Mouse (Mus musculus): Measurements from ENCODE around the gene Acss2. TPM values are rescaled to one million over a fixed set of nuclear protein-coding genes. Genes with fewer than 3 reads are reported as not detected.
"Not testable (repeated sequence)": the region's sequence is repeated elsewhere in the genome, so short reads cannot be mapped to it uniquely, and the experiment has no call there.

Acss2 gene
- polyA plus RNA-seq, 1 experiment from 2014 or later: 20.6 TPM

GRCm38 (mm10) chr2:155524378-155524777 lies 6.6 kb downstream of the Acss2 start:
- WGBS: 73% methylated on average over 1 of the region's 1 CpGs
- Histone ChIP-seq H3K4me2 (ENCODE audit: low read depth, low read length, severe bottlenecking) (no peak overlapping the region), H3K36me3 (ENCODE audit: control insufficient read depth, insufficient read depth, low read length) (no peaks in the 10 kb centered on the region), H3K9me3 (ENCODE audit: control insufficient read depth, low read length) (no peaks in the 10 kb centered on the region), H3K9ac (ENCODE audit: low read length) (no peak overlapping the region), H3K27ac (ENCODE audit: low read depth, low read length) (no peak overlapping the region), H3K4me1 (replicated peaks; ENCODE audit: control insufficient read depth, insufficient read depth, low read length) (no peaks in the 10 kb centered on the region), H3K4me3 (ENCODE audit: low read depth, low read length) (no peak overlapping the region), H3K27me3 (ENCODE audit: control insufficient read depth, insufficient read depth, low read length) (no peaks in the 10 kb centered on the region)
- ATAC-seq (replicated peaks; ENCODE audit: low FRiP score) (no peak), DNase-seq (ENCODE audit: low spot score) (no peak)

GRCm38 (mm10) chr2:155527367-155527766 lies 9.6 kb downstream of the Acss2 start:
- H3K4me3 ChIP-seq (ENCODE audit: low read depth, low read length): no peak overlapping the region
- WGBS: 86% methylated on average over 5 of the region's 5 CpGs
- DNase-seq (ENCODE audit: low spot score) (no peak), ATAC-seq (replicated peaks; ENCODE audit: low FRiP score) (no peak)
- H3K27me3 ChIP-seq (ENCODE audit: control insufficient read depth, insufficient read depth, low read length): no peaks in the 10 kb centered on the region
- H3K36me3 ChIP-seq (ENCODE audit: control insufficient read depth, insufficient read depth, low read length): no peaks in the 10 kb centered on the region
- no peak overlapping the region for H3K9ac ChIP-seq (ENCODE audit: low read length)
- H3K4me1 ChIP-seq (replicated peaks; ENCODE audit: control insufficient read depth, insufficient read depth, low read length): no peaks in the 10 kb centered on the region
- no peak overlapping the region for H3K27ac ChIP-seq (ENCODE audit: low read depth, low read length)
- H3K9me3 ChIP-seq (ENCODE audit: control insufficient read depth, low read length): no peaks in the 10 kb centered on the region
- H3K4me2 ChIP-seq (ENCODE audit: low read depth, low read length, severe bottlenecking): no peak overlapping the region

- H3K9me3 ChIP-seq (ENCODE audit: control insufficient read depth, low read length): no peaks in the 10 kb centered on the region
- H3K27ac ChIP-seq (ENCODE audit: low read depth, low read length): no peak overlapping the region
- no peak overlapping the region for H3K4me3 ChIP-seq (ENCODE audit: low read depth, low read length)
- H3K27me3 ChIP-seq (ENCODE audit: control insufficient read depth, insufficient read depth, low read length): no peaks in the 10 kb centered on the region
- no peak overlapping the region for H3K4me2 ChIP-seq (ENCODE audit: low read depth, low read length, severe bottlenecking)
- ATAC-seq (replicated peaks; ENCODE audit: low FRiP score) (no peak), DNase-seq (ENCODE audit: low spot score) (no peak)
- H3K9ac ChIP-seq (ENCODE audit: low read length): no peak overlapping the region
- H3K4me1 ChIP-seq (replicated peaks; ENCODE audit: control insufficient read depth, insufficient read depth, low read length): no peaks in the 10 kb centered on the region
- no peaks in the 10 kb centered on the region for H3K36me3 ChIP-seq (ENCODE audit: control insufficient read depth, insufficient read depth, low read length)
These were observed 18.5 kb downstream of the Acss2 start for GRCm38 (mm10) chr2:155536292-155536691.

- no peak for DNase-seq (ENCODE audit: low spot score)
- H3K4me1 ChIP-seq (replicated peaks; ENCODE audit: control insufficient read depth, insufficient read depth, low read length): no peaks in the 10 kb centered on the region
- WGBS: 85% methylated on average over 5 of the region's 5 CpGs
- no peak overlapping the region for H3K27ac ChIP-seq (ENCODE audit: low read depth, low read length)
- no peaks in the 10 kb centered on the region for H3K27me3 ChIP-seq (ENCODE audit: control insufficient read depth, insufficient read depth, low read length)
- no peak for ATAC-seq (replicated peaks; ENCODE audit: low FRiP score)
- no peaks in the 10 kb centered on the region for H3K9me3 ChIP-seq (ENCODE audit: control insufficient read depth, low read length)
- H3K4me2 ChIP-seq (ENCODE audit: low read depth, low read length, severe bottlenecking): no peak overlapping the region
- no peaks in the 10 kb centered on the region for H3K36me3 ChIP-seq (ENCODE audit: control insufficient read depth, insufficient read depth, low read length)
- H3K4me3 ChIP-seq (ENCODE audit: low read depth, low read length): no peak overlapping the region
- H3K9ac ChIP-seq (ENCODE audit: low read length): no peak overlapping the region
These were observed 20.2 kb downstream of the Acss2 start for GRCm38 (mm10) chr2:155537761-155538462.

- H3K36me3 ChIP-seq (ENCODE audit: control insufficient read depth, insufficient read depth, low read length): not testable (repeated sequence)
These were observed 20.8 kb downstream of the Acss2 start for GRCm38 (mm10) chr2:155538463-155539057.

GRCm38 (mm10) chr2:155539696-155540095 lies 21.9 kb downstream of the Acss2 start:
- Histone ChIP-seq H3K4me3 (ENCODE audit: low read depth, low read length) (no peak overlapping the region), H3K9me3 (ENCODE audit: control insufficient read depth, low read length) (no peaks in the 10 kb centered on the region), H3K27ac (ENCODE audit: low read depth, low read length) (no peak overlapping the region), H3K36me3 (ENCODE audit: control insufficient read depth, insufficient read depth, low read length) (no peaks in the 10 kb centered on the region), H3K4me2 (ENCODE audit: low read depth, low read length, severe bottlenecking) (no peak overlapping the region), H3K9ac (ENCODE audit: low read length) (no peak overlapping the region), H3K4me1 (replicated peaks; ENCODE audit: control insufficient read depth, insufficient read depth, low read length) (no peaks in the 10 kb centered on the region), H3K27me3 (ENCODE audit: control insufficient read depth, insufficient read depth, low read length) (no peaks in the 10 kb centered on the region)
- DNase-seq (ENCODE audit: low spot score) (no peak), ATAC-seq (replicated peaks; ENCODE audit: low FRiP score) (no peak)

More at GRCm38 (mm10) chr2:155538463-155539057, 20.8 kb downstream of the Acss2 start:
- H3K27ac ChIP-seq (ENCODE audit: low read depth, low read length); H3K4me2 ChIP-seq (ENCODE audit: low read depth, low read length, severe bottlenecking); H3K4me3 ChIP-seq (ENCODE audit: low read depth, low read length); DNase-seq (ENCODE audit: low spot score); H3K9ac ChIP-seq (ENCODE audit: low read length); H3K9me3 ChIP-seq (ENCODE audit: control insufficient read depth, low read length); H3K27me3 ChIP-seq (ENCODE audit: control insufficient read depth, insufficient read depth, low read length); H3K4me1 ChIP-seq (replicated peaks; ENCODE audit: control insufficient read depth, insufficient read depth, low read length); ATAC-seq (replicated peaks; ENCODE audit: low FRiP score): not testable (repeated sequence)
- 80% methylated on average over 15 of the region's 19 CpGs for WGBS

- H3K9me3 ChIP-seq (ENCODE audit: control insufficient read depth, low read length): no peaks in the 10 kb centered on the region
- no peak overlapping the region for H3K27ac ChIP-seq (ENCODE audit: low read depth, low read length)
- no peaks in the 10 kb centered on the region for H3K4me1 ChIP-seq (replicated peaks; ENCODE audit: control insufficient read depth, insufficient read depth, low read length)
- DNase-seq (ENCODE audit: low spot score) (no peak), ATAC-seq (replicated peaks; ENCODE audit: low FRiP score) (no peak)
- no peak overlapping the region for H3K4me3 ChIP-seq (ENCODE audit: low read depth, low read length)
- no peak overlapping the region for H3K9ac ChIP-seq (ENCODE audit: low read length)
- H3K27me3 ChIP-seq (ENCODE audit: control insufficient read depth, insufficient read depth, low read length): no peaks in the 10 kb centered on the region
- no peaks in the 10 kb centered on the region for H3K36me3 ChIP-seq (ENCODE audit: control insufficient read depth, insufficient read depth, low read length)
- H3K4me2 ChIP-seq (ENCODE audit: low read depth, low read length, severe bottlenecking): no peak overlapping the region
- WGBS: 80% methylated on average over 6 of the region's 6 CpGs
These were observed 23.2 kb downstream of the Acss2 start for GRCm38 (mm10) chr2:155540822-155541458.

- Histone ChIP-seq H3K4me1 (replicated peaks; ENCODE audit: control insufficient read depth, insufficient read depth, low read length) (no peaks in the 10 kb centered on the region), H3K9me3 (ENCODE audit: control insufficient read depth, low read length) (no peaks in the 10 kb centered on the region), H3K4me3 (ENCODE audit: low read depth, low read length) (no peak overlapping the region), H3K27me3 (ENCODE audit: control insufficient read depth, insufficient read depth, low read length) (no peaks in the 10 kb centered on the region), H3K36me3 (ENCODE audit: control insufficient read depth, insufficient read depth, low read length) (no peaks in the 10 kb centered on the region), H3K27ac (ENCODE audit: low read depth, low read length) (no peak overlapping the region), H3K9ac (ENCODE audit: low read length) (no peak overlapping the region), H3K4me2 (ENCODE audit: low read depth, low read length, severe bottlenecking) (no peak overlapping the region)
- ATAC-seq (replicated peaks; ENCODE audit: low FRiP score): no peak
- DNase-seq (ENCODE audit: low spot score): no peak
- 81% methylated on average over 1 of the region's 1 CpGs for WGBS
These were observed 29.2 kb downstream of the Acss2 start for GRCm38 (mm10) chr2:155546955-155547354.

GRCm38 (mm10) chr2:155552336-155552735 lies 34.6 kb downstream of the Acss2 start:
- Histone ChIP-seq H3K4me1 (replicated peaks; ENCODE audit: control insufficient read depth, insufficient read depth, low read length) (no peaks in the 10 kb centered on the region), H3K4me3 (ENCODE audit: low read depth, low read length) (no peak overlapping the region), H3K9me3 (ENCODE audit: control insufficient read depth, low read length) (no peaks in the 10 kb centered on the region), H3K9ac (ENCODE audit: low read length) (no peak overlapping the region), H3K27ac (ENCODE audit: low read depth, low read length) (no peak overlapping the region), H3K4me2 (ENCODE audit: low read depth, low read length, severe bottlenecking) (no peak overlapping the region), H3K27me3 (ENCODE audit: control insufficient read depth, insufficient read depth, low read length) (no peaks in the 10 kb centered on the region), H3K36me3 (ENCODE audit: control insufficient read depth, insufficient read depth, low read length) (no peaks in the 10 kb centered on the region)
- DNase-seq (ENCODE audit: low spot score) (no peak), ATAC-seq (replicated peaks; ENCODE audit: low FRiP score) (no peak)

All from forebrain, embryonic 11.5 days (tissue).